Mouse (Mus musculus) thymus, adult 18-20 months (tissue): ENCODE results near the gene Bmp2k.

ENCODE experiments used
- DNase-seq, 2 experiments: peaks; one replicate each; pipeline ENCODE4 v3.0.0; 2022; ENCODE audit warnings: mixed read lengths in 2 of 2

Bmp2k gene

GRCm38 (mm10) chr5:96997310-96997801 is at the start of gene Bmp2k:
TSS of gene Bmp2k (plus strand) at chr5:96997689.
- DNase-seq: peak; percentile 80 to 85

GRCm38 (mm10) chr5:96948856-96949527 is 48.5 kb upstream of the Bmp2k start:
- DNase-seq: no peak

DNA sequence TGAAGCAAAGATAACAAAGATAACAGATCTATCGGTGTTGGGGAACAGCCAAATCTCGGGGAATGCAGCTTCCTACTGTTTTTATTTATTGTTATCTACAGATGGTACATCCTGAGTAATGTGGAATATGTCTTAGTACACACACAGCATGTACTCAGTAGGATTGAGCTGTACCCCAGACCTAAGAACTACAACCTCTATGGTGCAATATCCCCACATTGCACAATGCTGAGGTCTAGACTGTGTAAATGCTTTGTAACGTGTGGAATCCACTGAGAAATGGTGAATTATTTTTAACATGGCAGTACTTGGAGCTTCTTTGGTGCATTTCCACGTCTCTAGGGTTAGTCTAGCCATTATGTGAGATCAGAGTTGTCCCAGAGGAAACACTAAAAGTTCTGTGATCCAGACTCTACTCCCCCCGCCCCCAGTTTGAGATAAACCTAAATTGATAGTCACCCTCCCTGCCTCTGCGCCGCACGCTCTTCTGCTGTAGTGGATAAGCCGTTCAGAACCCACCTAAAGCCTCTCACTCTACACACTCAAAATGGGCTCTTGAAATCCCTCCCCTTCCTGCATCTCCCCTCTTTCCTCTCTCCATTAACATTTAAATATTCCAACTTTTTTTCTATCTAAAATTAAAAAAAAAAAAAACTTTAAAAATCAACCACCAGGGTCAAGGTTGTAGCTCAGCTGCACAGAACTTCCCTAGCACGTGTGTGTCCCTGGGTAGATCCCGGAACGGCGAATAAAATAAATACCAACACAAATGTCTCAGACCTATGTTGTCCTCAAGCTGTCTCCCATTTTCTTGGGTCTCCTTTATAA is 47.4 kb upstream of the Bmp2k start:
- DNase-seq: no peak

DNA sequence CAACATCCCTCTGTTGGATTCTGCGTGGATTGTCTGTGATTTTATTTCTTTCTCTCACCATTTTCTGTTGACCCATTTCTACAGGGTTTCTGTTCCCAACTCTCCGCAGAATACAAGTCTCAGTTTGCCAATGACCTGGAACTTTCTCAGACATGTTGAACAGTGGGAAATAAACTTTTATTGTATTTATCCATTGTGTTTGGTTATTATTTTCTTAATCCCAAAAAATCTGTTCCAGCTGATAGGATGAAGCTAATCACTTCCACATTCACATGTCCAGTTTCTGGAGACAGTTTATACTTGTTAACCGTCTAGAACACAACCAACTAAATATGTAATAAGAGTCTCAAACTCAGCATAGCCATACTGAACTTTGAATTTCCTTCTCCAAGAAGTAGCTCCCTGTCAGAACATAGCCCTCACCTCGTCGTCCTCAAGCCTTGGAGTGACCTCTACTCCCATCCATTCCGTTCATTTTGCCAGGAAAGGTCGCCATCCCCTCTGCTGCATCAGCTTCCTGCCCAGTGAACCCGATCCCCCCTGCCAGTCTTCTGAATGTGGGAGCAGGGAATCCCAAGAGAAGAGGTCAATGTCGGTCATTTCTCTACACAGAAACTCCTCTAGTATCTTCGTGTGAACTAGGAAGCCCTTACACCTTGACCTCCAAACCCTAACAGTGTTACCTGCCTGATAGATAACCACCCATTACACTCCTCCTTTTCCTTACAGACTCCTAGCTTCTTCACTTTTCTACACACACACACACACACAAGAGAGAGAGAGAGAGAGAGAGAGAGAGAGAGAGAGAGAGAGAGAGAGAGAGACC is 46.6 kb upstream of the Bmp2k start:
- no peak for DNase-seq

GRCm38 (mm10) chr5:96951493-96952105 is 45.9 kb upstream of the Bmp2k start:
- no peak for DNase-seq

GRCm38 (mm10) chr5:96954040-96954439 is 43.4 kb upstream of the Bmp2k start:
- no peak for DNase-seq

GRCm38 (mm10) chr5:96954466-96955027 is 42.9 kb upstream of the Bmp2k start:
- no peak for DNase-seq

- no peak for DNase-seq
Measured at GRCm38 (mm10) chr5:96956926-96957325, 40.6 kb upstream of the Bmp2k start.

DNA sequence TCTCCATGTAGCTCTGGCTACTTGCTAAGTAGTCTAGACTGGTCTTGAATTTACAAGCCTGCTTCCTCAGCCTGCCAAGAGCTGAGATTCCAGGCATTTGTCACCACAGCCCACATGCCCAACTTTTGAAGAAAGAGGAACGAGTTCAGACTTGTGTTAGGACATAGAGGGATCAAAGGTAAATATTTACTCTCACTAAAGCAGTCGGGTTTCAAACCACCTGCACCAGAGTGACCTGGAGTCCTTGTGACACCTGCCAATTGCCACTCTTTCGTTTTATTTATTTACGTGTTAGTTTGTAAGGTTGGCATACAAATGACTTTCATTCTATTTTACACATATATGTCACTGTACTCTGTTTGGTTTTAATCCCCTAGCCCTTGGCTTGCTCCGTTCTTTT is 36.4 kb upstream of the Bmp2k start:
- no peak for DNase-seq

DNA sequence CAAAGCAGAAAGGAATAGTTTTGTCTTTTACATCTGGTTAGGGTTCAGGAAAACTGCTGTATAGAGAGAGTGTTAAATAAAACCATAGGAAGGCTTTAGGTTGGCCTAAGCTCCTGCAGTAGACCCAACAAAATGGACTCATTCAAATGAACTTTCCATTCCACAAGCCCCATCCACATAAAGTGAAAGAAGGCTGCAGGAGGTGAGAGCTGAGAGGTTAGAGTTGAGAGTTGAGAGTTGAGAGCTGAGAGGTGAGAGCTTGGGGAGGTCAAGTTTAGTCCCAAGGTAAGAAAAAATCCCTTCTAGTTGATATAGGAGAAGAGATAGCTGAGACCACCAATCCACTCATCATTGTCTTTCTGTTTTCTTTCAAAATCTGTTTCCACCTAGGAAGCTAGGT is 35.6 kb upstream of the Bmp2k start:
- no peak for DNase-seq

DNA sequence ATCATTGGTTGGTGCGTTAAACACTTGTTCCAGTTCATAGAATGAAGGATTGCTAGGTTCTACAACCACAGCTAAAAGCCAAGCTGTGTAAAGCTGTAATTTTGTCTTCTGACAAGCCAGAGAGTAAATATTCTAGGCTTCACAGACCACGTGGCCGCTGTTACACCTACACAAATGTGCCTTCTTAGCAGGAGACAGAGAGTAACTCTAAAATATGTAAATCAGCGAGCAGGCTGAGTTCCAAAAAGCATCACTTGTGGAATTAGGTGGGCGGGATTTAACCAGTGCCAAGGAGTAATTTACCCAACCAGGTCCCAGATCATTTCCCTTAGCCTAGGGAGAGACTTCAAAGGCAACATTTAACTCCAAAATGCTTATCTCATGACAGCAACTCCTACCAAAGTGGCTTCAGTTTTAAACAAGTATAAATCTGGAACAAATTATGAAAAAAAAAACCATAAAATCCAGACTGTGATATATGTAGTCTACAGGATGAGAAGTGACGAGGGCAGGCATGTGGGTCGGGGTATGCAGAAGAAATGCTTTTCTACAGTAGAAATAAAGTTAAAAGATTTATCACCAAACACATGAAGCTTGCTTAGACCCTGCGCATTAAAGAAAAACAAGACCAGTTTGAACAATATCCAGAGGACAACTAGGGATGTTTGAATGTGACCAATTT is 35.1 kb upstream of the Bmp2k start:
- DNase-seq: no peak

GRCm38 (mm10) chr5:96962934-96963301 is 34.6 kb upstream of the Bmp2k start:
- no peak for DNase-seq

DNA sequence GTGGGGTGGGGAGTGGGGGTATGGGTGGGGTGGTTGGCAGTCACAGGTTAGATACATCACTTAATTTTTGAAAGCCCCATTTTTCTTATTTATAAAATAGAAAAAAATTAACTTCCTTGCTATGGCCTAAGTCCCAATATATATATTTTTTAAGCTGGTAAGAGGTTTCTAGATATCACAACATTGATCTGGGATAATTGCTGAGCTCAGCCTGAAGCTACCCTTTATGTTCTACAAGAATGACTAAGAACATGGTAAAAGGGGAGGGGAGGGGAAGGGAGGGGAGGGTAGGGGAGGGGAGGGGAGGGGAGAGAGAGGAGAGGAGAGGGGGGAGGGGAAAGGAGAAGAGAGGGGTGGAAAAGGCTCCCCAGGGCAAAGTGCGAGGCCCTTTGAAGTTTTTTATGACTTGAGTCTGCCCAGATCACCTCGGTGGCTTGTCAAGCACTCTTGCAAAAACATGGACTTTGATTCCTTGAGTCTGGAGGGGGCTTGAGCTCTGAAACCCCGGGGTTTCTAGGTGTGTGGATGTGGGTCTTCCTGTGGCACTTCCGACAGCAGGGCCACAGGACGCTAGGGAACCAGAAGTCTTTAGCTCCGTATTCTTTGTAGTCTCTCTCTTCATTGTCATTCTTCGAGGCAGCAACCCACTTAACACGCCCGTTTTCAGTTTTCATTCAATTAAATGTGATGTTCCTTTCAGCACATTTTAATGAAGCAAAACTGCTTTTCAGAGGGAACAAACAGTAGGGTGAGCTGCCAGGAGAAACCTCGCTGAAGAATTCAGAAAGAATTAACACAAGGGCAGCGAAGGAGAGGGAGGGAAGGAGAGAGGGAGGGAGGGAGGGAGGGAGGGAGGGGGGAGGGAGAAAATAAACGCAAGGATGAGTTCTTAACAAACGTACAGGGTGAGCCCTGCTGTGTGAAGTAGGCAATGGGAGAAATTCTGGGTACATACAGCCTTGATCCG is 33.1 kb upstream of the Bmp2k start:
- DNase-seq: no peak

DNA sequence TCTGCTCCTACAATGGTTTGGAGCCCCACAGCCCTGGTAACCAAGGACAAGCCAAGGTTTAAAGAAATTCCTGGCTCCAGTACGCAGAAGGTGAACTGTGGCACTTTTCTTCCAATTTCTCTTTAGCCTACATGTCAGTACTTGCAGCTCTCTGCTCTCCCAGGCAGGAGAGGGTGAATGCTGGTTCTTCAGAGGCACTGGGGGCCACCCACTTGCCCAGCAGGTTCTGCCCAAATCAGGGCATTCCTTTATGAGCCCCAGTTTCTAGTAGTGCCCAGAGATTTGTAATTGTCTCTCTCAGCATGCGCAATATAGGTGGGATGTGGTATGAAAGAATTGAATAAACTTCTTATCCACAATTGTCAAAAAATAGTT is 32.5 kb upstream of the Bmp2k start:
- DNase-seq: no peak

DNA sequence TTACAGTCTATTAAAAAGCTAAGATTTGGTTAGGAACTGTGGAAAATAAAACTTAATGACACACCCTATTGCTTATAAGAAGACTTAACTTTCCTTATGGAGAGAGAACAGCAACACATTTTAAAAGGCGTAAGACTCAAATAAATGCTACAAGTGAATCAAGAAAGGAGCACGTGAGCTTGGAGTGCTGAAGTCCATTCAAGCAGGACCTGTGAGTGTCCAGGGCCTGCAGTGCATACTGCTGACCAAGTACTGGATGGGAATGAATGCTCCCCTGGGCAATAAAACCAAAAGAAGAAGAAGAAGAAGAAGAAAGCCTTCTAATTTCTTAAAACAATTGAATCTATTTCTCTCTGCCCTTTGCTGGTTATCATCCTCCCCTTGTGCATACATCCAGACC is 32.0 kb upstream of the Bmp2k start:
- no peak for DNase-seq

DNA sequence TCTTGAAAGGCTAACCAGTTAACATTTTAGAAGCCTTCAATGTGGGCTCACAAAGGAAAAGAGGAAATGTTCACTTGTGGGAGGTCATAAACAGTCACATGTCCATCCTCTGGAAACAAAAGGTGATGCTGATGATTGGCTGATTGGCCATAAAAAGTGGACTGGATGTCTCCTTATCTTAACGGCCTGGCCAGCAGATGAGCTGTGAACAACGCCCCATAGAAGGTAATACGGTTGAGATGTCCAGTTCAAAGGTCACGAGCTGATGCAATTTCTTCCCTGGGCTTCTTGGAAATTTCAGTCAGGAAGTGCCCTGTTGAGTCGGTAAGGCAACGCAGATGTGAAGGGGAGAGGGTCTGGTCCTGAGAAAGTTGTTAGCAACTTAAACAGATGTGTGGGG is 28.9 kb upstream of the Bmp2k start:
- DNase-seq: no peak

DNA sequence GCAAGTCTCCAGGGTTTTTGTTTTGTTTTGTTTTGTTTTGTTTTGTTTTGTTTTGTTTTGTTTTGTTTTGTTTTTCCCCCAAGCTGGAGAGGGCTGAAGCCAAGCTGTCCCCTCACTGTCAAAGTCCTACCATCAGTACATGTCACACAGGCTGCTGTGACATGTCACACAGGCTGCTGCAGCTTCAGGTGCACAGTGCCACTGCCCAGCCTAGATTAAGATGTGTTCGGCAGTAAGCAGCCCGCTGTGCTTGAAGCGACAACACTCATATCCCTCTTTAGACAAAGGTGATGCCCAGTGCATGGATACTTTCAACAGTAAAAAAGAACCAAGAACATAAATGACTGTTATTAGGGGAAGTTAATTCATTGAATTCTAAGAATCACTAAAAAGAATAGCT is 28.5 kb upstream of the Bmp2k start:
- no peak for DNase-seq

- DNase-seq: no peak
Measured at GRCm38 (mm10) chr5:96969705-96970471, 27.6 kb upstream of the Bmp2k start.

GRCm38 (mm10) chr5:96970472-96970848 is 27.0 kb upstream of the Bmp2k start:
- no peak for DNase-seq
